ENCODE assay signal across 24 mouse cellular contexts in the genomic region with DNA sequence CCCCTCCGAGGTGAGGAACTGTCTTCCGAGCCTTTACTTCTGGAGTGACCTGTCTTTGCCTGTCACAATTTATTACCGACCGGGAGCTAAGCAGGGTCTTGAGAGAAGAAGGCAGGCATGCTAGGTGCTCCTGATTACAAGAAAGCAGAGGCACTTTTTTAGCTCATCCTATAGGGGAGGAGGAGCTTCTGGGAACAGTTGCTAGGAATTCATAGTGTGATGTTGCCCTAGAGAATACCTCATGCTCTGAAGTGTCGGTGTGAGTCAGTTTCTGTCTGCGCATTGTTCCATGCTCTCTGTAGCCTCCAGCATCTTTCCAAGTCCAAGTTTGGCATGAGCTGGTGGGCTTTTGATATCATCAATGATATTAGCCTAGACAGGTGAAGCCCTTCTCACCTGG.
"Had no signal": no experiment of that assay in that cellular context is flagged by ENCODE, and none has a peak within 500 bp of the region (broad histone marks: within the 10 kb centered on the region; RNA-seq: fewer than 3 reads in every experiment).

No protein-coding gene starts in this region.

- H3K27ac ChIP-seq: gastrocnemius, adult 2 months; heart, embryonic 13.5 days; heart, embryonic 15.5 days; hindbrain, embryonic 13.5 days; hindbrain, embryonic 15.5 days; hindbrain, postnatal 0 days; kidney, embryonic 15.5 days; kidney, postnatal 0 days; limb, embryonic 13.5 days; limb, embryonic 15.5 days; liver, embryonic 12.5 days had no signal

- DNase-seq: gastrocnemius, adult 2 months; gastrocnemius, postnatal 10 days; gastrocnemius, postnatal 25 days; heart, adult 18-20 months; heart, postnatal 14 days; heart, postnatal 36 days; kidney, adult 11 months; kidney, adult 2 months; kidney, adult 9 months; kidney, postnatal 14 days; kidney, postnatal 36 days; layer of hippocampus, adult 9-11 months; layer of hippocampus, postnatal 36 days; left cerebral cortex, postnatal 4 days had no signal

- H3K4me1 ChIP-seq: heart, embryonic 13.5 days; heart, embryonic 15.5 days; hindbrain, embryonic 13.5 days; hindbrain, embryonic 15.5 days; kidney, embryonic 15.5 days; limb, embryonic 13.5 days; limb, embryonic 15.5 days; liver, embryonic 12.5 days had no signal

- H3K27me3 ChIP-seq: hindbrain, embryonic 13.5 days; hindbrain, embryonic 15.5 days; kidney, embryonic 15.5 days; limb, embryonic 13.5 days had no signal

- H3K4me3 ChIP-seq: gastrocnemius, adult 2 months; heart, embryonic 13.5 days; heart, embryonic 15.5 days; hindbrain, embryonic 13.5 days; hindbrain, embryonic 15.5 days; kidney, embryonic 15.5 days; limb, embryonic 13.5 days; limb, embryonic 15.5 days; liver, embryonic 12.5 days had no signal

- H3K36me3 ChIP-seq: heart, embryonic 13.5 days; heart, embryonic 15.5 days; hindbrain, embryonic 13.5 days; hindbrain, embryonic 15.5 days; kidney, embryonic 15.5 days; limb, embryonic 13.5 days; limb, embryonic 15.5 days; liver, embryonic 12.5 days had no signal
